Mouse (Mus musculus): ENCODE results near the gene Mfsd13b. TPM values are rescaled to one million over a fixed set of nuclear protein-coding genes. Genes with fewer than 3 reads are reported as not detected.
"Not testable (repeated sequence)": the region's sequence is repeated elsewhere in the genome, so short reads cannot be mapped to it uniquely, and the experiment has no call there.

Mfsd13b gene
- polyA plus RNA-seq, 1 experiment from 2014 or later: 0.28 TPM

GRCm38 (mm10) chr7:121029947-121030346 lies 47.6 kb downstream of the Mfsd13b start:
- H3K27ac ChIP-seq (replicated peaks); H3K4me1 ChIP-seq; H3K36me3 ChIP-seq; H3K9ac ChIP-seq (replicated peaks); H3K4me3 ChIP-seq (replicated peaks); H3K4me2 ChIP-seq; ATAC-seq (ENCODE audit: low FRiP score); H3K9me3 ChIP-seq (replicated peaks): not testable (repeated sequence)
- peaks cover 15% of the 10 kb centered on the region for H3K27me3 ChIP-seq (replicated peaks)

GRCm38 (mm10) chr7:121033856-121034652 lies 51.7 kb downstream of the Mfsd13b start, which contains the start of gene Mettl9:
TSS of gene Mettl9 (plus strand) at chr7:121034445.
- H3K4me3 ChIP-seq (replicated peaks): peak within 1 kb of the TSS; percentile 97
- peak within 1 kb of the TSS; percentile 86 for H3K4me2 ChIP-seq
- H3K36me3 ChIP-seq: no peaks in the 10 kb centered on the region
- peaks cover 31% of the 10 kb centered on the region for H3K4me1 ChIP-seq
- peak within 1 kb of the TSS; percentile 99 for H3K9ac ChIP-seq (replicated peaks)
- no peaks in the 10 kb centered on the region for H3K9me3 ChIP-seq (replicated peaks)
- peak; percentile 96 for ATAC-seq (ENCODE audit: low FRiP score)
- H3K27me3 ChIP-seq (replicated peaks): peaks cover 15% of the 10 kb centered on the region
- WGBS: 2% methylated on average over 33 of the region's 43 CpGs
- H3K27ac ChIP-seq (replicated peaks): peak within 1 kb of the TSS; percentile 98

GRCm38 (mm10) chr7:121034701-121035141 lies 52.4 kb downstream of the Mfsd13b start:
- Histone ChIP-seq H3K4me1 (peaks cover 36% of the 10 kb centered on the region), H3K4me3 (replicated peaks) (peak overlapping the region; percentile 97), H3K9ac (replicated peaks) (peak overlapping the region; percentile 99), H3K27ac (replicated peaks) (peak overlapping the region; percentile 98), H3K9me3 (replicated peaks) (no peaks in the 10 kb centered on the region), H3K4me2 (peak overlapping the region; percentile 86), H3K36me3 (no peaks in the 10 kb centered on the region), H3K27me3 (replicated peaks) (peaks cover 15% of the 10 kb centered on the region)
- peak; percentile 82 for ATAC-seq (ENCODE audit: low FRiP score)
- under 1% methylated on average over 53 of the region's 63 CpGs for WGBS

- H3K27me3 ChIP-seq (replicated peaks): peaks cover 14% of the 10 kb centered on the region
- H3K36me3 ChIP-seq: no peaks in the 10 kb centered on the region
- ATAC-seq (ENCODE audit: low FRiP score): no peak
- H3K4me3 ChIP-seq (replicated peaks): peak overlapping the region; percentile 97
- H3K27ac ChIP-seq (replicated peaks): peak overlapping the region; percentile 98
- peaks cover 41% of the 10 kb centered on the region for H3K4me1 ChIP-seq
- no peaks in the 10 kb centered on the region for H3K9me3 ChIP-seq (replicated peaks)
- H3K4me2 ChIP-seq: peak overlapping the region; percentile 86
- 0% methylated on average over 24 of the region's 24 CpGs for WGBS
- peak overlapping the region; percentile 99 for H3K9ac ChIP-seq (replicated peaks)
These were observed 52.9 kb downstream of the Mfsd13b start for GRCm38 (mm10) chr7:121035161-121035721.

- Histone ChIP-seq H3K9ac (replicated peaks) (no peak overlapping the region), H3K4me3 (replicated peaks) (no peak overlapping the region), H3K4me2 (no peak overlapping the region), H3K27ac (replicated peaks) (no peak overlapping the region), H3K4me1 (peaks cover 53% of the 10 kb centered on the region), H3K27me3 (replicated peaks) (no peaks in the 10 kb centered on the region), H3K36me3 (no peaks in the 10 kb centered on the region), H3K9me3 (replicated peaks) (no peaks in the 10 kb centered on the region)
- no peak for ATAC-seq (ENCODE audit: low FRiP score)
- 92% methylated on average over 4 of the region's 4 CpGs for WGBS
These were observed 58.3 kb downstream of the Mfsd13b start for GRCm38 (mm10) chr7:121040595-121040994.

GRCm38 (mm10) chr7:121041989-121042388 lies 59.7 kb downstream of the Mfsd13b start:
- Histone ChIP-seq H3K4me3 (replicated peaks) (no peak overlapping the region), H3K27ac (replicated peaks) (no peak overlapping the region), H3K36me3 (no peaks in the 10 kb centered on the region), H3K9me3 (replicated peaks) (no peaks in the 10 kb centered on the region), H3K4me1 (peaks cover 41% of the 10 kb centered on the region), H3K9ac (replicated peaks) (no peak overlapping the region), H3K4me2 (no peak overlapping the region), H3K27me3 (replicated peaks) (no peaks in the 10 kb centered on the region)
- ATAC-seq (ENCODE audit: low FRiP score): no peak
- WGBS: 78% methylated on average over 1 of the region's 1 CpGs

GRCm38 (mm10) chr7:121043004-121043403 lies 60.7 kb downstream of the Mfsd13b start:
- H3K27me3 ChIP-seq (replicated peaks): no peaks in the 10 kb centered on the region
- H3K4me2 ChIP-seq: no peak overlapping the region
- H3K4me1 ChIP-seq: peaks cover 31% of the 10 kb centered on the region
- H3K9me3 ChIP-seq (replicated peaks): no peaks in the 10 kb centered on the region
- no peak overlapping the region for H3K27ac ChIP-seq (replicated peaks)
- no peak for ATAC-seq (ENCODE audit: low FRiP score)
- no peak overlapping the region for H3K4me3 ChIP-seq (replicated peaks)
- 94% methylated on average over 3 of the region's 3 CpGs for WGBS
- H3K36me3 ChIP-seq: no peaks in the 10 kb centered on the region
- no peak overlapping the region for H3K9ac ChIP-seq (replicated peaks)

GRCm38 (mm10) chr7:121043510-121043909 lies 61.2 kb downstream of the Mfsd13b start:
- no peak for ATAC-seq (ENCODE audit: low FRiP score)
- no peak overlapping the region for H3K4me3 ChIP-seq (replicated peaks)
- H3K27me3 ChIP-seq (replicated peaks): no peaks in the 10 kb centered on the region
- H3K9me3 ChIP-seq (replicated peaks): no peaks in the 10 kb centered on the region
- no peak overlapping the region for H3K9ac ChIP-seq (replicated peaks)
- H3K27ac ChIP-seq (replicated peaks): no peak overlapping the region
- WGBS: 94% methylated on average over 1 of the region's 1 CpGs
- peaks cover 31% of the 10 kb centered on the region for H3K4me1 ChIP-seq
- H3K4me2 ChIP-seq: no peak overlapping the region
- no peaks in the 10 kb centered on the region for H3K36me3 ChIP-seq

GRCm38 (mm10) chr7:121044251-121044650 lies 61.9 kb downstream of the Mfsd13b start:
- Histone ChIP-seq H3K36me3 (no peaks in the 10 kb centered on the region), H3K9ac (replicated peaks) (no peak overlapping the region), H3K4me1 (peaks cover 29% of the 10 kb centered on the region), H3K27me3 (replicated peaks) (no peaks in the 10 kb centered on the region), H3K4me3 (replicated peaks) (no peak overlapping the region), H3K9me3 (replicated peaks) (no peaks in the 10 kb centered on the region), H3K4me2 (no peak overlapping the region), H3K27ac (replicated peaks) (no peak overlapping the region)
- 85% methylated on average over 1 of the region's 1 CpGs for WGBS
- no peak for ATAC-seq (ENCODE audit: low FRiP score)

GRCm38 (mm10) chr7:121045671-121046453 lies 63.6 kb downstream of the Mfsd13b start:
- Histone ChIP-seq H3K9ac (replicated peaks) (no peak overlapping the region), H3K36me3 (0 out of 2 replicates have a peak, but pooled peaks cover 3% of the 10 kb centered on the region), H3K4me2 (no peak overlapping the region), H3K4me3 (replicated peaks) (no peak overlapping the region), H3K9me3 (replicated peaks) (no peaks in the 10 kb centered on the region), H3K27ac (replicated peaks) (no peak overlapping the region), H3K4me1 (peaks cover 16% of the 10 kb centered on the region), H3K27me3 (replicated peaks) (no peaks in the 10 kb centered on the region)
- 87% methylated on average over 6 of the region's 6 CpGs for WGBS
- ATAC-seq (ENCODE audit: low FRiP score): no peak

GRCm38 (mm10) chr7:121047624-121048023 lies 65.3 kb downstream of the Mfsd13b start:
- no peaks in the 10 kb centered on the region for H3K27me3 ChIP-seq (replicated peaks)

More at GRCm38 (mm10) chr7:121047624-121048023, 65.3 kb downstream of the Mfsd13b start:
- H3K4me1 ChIP-seq: peaks cover 15% of the 10 kb centered on the region; the same call in 1 of the 2 replicates
- WGBS: 98% methylated on average over 2 of the region's 2 CpGs
- H3K9ac ChIP-seq (replicated peaks): no peak overlapping the region
- no peak for ATAC-seq (ENCODE audit: low FRiP score)
- peaks cover 11% of the 10 kb centered on the region for H3K36me3 ChIP-seq
- H3K9me3 ChIP-seq (replicated peaks): no peaks in the 10 kb centered on the region
- H3K27ac ChIP-seq (replicated peaks): no peak overlapping the region
- no peak overlapping the region for H3K4me3 ChIP-seq (replicated peaks)
- no peak overlapping the region for H3K4me2 ChIP-seq
